Mouse (Mus musculus) heart, adult 2 months (tissue): Measurements from ENCODE around the gene Dyrk2. TPM values are rescaled to one million over a fixed set of nuclear protein-coding genes. Genes with fewer than 3 reads are reported as not detected.

Experiments used
- DNase-seq, 2 experiments: peaks; one replicate each; pipeline ENCODE4 v3.0.0; 2021
- H3K27ac ChIP-seq: fragments of 200-600 bp; 2 replicates; pipeline ENCODE4 v1.8.1; 2022
- H3K27me3 ChIP-seq: fragments of 200-500 bp; 2 replicates; pipeline ENCODE4 v1.6.1; 2012; ENCODE audit warnings: mild to moderate bottlenecking, low read length, inconsistent platforms, mixed read lengths; ENCODE audit not compliant: control insufficient read depth, insufficient read depth
- H3K36me3 ChIP-seq: fragments of 200-500 bp; 2 replicates; pipeline ENCODE4 v1.6.1; 2012; ENCODE audit warnings: low read length, inconsistent platforms; ENCODE audit not compliant: control insufficient read depth, insufficient read depth
- H3K4me1 ChIP-seq: fragments of 200-500 bp; 2 replicates; pipeline ENCODE4 v1.6.1; 2011; ENCODE audit warnings: low read length; ENCODE audit not compliant: control insufficient read depth, insufficient read depth
- H3K4me3 ChIP-seq: fragments of 200-600 bp; 2 replicates; pipeline ENCODE4 v1.8.1; 2022
- H3K79me2 ChIP-seq: fragments of 200-500 bp; replicated peaks from 2 replicates; pipeline ENCODE4 v1.6.1; 2012; ENCODE audit warnings: mild to moderate bottlenecking, inconsistent platforms, low read length, moderate library complexity, mixed read lengths; ENCODE audit not compliant: control insufficient read depth, insufficient read depth
- H3K9ac ChIP-seq: fragments of 200-500 bp; 2 replicates; pipeline ENCODE4 v1.6.1; 2012; ENCODE audit warnings: low read depth, mild to moderate bottlenecking, control low read depth, inconsistent platforms, low read length, mixed read lengths
- CTCF ChIP-seq: fragments of 200-600 bp; IDR thresholded peaks from 2 replicates; pipeline ENCODE4 v1.8.1; 2022; ENCODE audit warnings: antibody characterized with exemption, mild to moderate bottlenecking, moderate library complexity
- EP300 ChIP-seq: fragments of 200-500 bp; IDR thresholded peaks from 2 replicates; pipeline ENCODE4 v1.6.1; 2011; ENCODE audit warnings: low read depth, low read length, control low read depth; ENCODE audit not compliant: insufficient read depth
- POLR2A ChIP-seq: fragments of 200-500 bp; IDR thresholded peaks from 2 replicates; pipeline ENCODE4 v1.6.1; 2011; ENCODE audit warnings: mild to moderate bottlenecking, low read depth, low read length, control low read depth; ENCODE audit not compliant: insufficient read depth
- WGBS: fragments of 180-500 bp; shearing (Covaris S2); methylation state at CpG from one replicate; pipeline ENCODE4 v1.1.7; 2018; 5-methylcytosine and 5-hydroxymethylcytosine counted together
- intact Hi-C: fragments of 180-260 bp; cut with DNase I; formaldehyde crosslinking; loops from one replicate; pipeline ENCODE4 v1.15.1; 2025
- polyA plus RNA-seq: library from polyadenylated mRNA; depleted of rRNA; stranded (reverse); fragments of >200 nt; gene quantifications from 2 replicates; pipeline ENCODE4 v1.2.3, GENCODE M21; 2012
- total RNA-seq, 2 experiments: library from RNA; stranded (reverse); gene quantifications; 2 replicates each; pipeline ENCODE4 v1.2.3; 2021

The Dyrk2 gene
- total and polyA plus RNA-seq, 3 experiments = 12.1 to 42.1 (median 32.4) TPM

DNA sequence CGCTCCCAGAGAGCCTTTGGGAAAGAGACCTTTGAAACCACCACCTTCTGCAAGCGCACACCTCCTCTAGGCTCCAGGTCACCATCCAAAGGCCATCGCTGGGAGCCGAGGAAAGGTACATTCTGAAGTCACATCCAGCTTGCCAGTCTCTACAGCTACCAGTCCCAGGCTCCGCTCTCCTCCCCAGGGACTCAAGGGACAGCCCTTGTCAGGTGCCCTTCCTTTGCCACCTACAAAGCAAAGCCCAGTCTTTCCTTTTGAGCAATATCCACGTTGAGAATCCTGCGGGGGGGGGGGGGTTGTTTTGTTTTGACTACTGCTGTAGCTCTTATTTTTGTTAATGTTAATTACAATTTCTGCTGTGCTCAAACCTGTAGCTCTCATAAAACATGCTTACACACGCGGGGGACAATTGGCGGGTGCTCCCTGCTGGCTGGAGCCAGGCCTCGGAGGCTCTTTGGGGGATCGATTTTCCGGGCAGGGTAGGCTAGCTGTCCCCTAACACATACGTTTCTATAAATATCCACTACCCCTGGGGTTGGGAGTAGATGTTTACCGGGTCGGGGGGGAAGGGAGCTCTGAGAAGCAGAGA lies 2.6 kb downstream of the Dyrk2 start:
- peak overlapping the region; percentile 100 for H3K9ac ChIP-seq
- intact Hi-C loops = loop anchor here (5.0 kb wide), 4 partner anchors 65 to 375 kb away; partner anchors contain the start of gene Cand1
- WGBS = 14% methylated on average over 16 of the region's 16 CpGs
- no peak for TF ChIP-seq EP300
- no peak for TF ChIP-seq CTCF
- no peak for TF ChIP-seq POLR2A
- peak overlapping the region; percentile 96 for H3K27ac ChIP-seq
- H3K4me3 ChIP-seq = peak overlapping the region; percentile 94
- peaks cover 4% of the 10 kb centered on the region for H3K4me1 ChIP-seq
- H3K36me3 ChIP-seq = peaks cover 2% of the 10 kb centered on the region
- H3K27me3 ChIP-seq = no peaks in the 10 kb centered on the region
- DNase-seq = peak in 1 of 2 experiments; percentile 35
- peaks cover 4% of the 10 kb centered on the region; the same call in 1 of the 2 replicates for H3K79me2 ChIP-seq

DNA sequence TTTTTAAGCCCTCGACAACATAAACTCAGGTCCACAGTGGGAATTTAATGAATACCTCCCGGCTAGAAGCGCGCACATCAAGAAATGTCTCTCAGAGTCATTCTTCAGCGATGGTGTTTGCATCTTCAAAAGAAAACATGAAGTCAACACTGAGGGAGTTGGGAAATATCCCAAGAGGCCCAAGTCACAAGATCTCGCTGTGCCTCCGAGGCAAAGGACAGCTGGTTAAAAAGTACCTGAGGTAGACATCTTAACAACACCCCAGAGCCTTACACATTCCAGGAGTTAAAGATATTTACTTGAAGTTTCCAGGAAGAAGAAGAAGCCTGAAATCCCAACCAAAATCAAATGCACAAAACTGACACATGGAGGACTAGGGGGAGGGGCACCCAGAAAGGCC lies 5.0 kb downstream of the Dyrk2 start:
- Histone ChIP-seq H3K4me1 (peaks cover 6% of the 10 kb centered on the region), H3K4me3 (no peak overlapping the region), H3K36me3 (peaks cover 7% of the 10 kb centered on the region), H3K27me3 (no peaks in the 10 kb centered on the region), H3K79me2 (peaks cover 5% of the 10 kb centered on the region; the same call in 1 of the 2 replicates), H3K9ac (no peak overlapping the region), H3K27ac (no peak overlapping the region)
- intact Hi-C loops = loop anchor here (2.0 to 5.0 kb wide), 5 partner anchors 63 to 377 kb away; partner anchors contain the start of gene Cand1
- DNase-seq = no peak
- no peak for TF ChIP-seq POLR2A
- no peak for TF ChIP-seq EP300
- no peak for TF ChIP-seq CTCF
- 86% methylated on average over 7 of the region's 7 CpGs for WGBS

DNA sequence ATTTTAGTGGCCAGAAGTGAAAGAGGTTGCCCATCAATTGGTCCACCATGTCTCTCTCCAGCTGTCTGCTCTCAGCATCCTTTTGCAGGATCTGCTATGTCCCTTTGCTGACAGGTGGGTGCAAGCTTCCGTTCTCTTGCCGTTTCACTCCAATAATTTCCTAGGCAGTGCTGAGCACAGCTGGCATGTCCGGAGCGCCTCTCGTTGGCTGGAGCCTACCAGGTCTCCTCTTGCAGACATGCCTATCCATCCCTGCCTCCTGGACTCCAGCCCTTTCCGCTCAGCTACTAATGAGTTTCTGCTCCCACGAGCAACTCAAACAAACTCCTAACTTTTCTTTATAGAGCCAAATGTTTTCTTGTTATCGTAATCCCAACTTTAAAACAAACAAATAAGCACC lies 6.4 kb downstream of the Dyrk2 start:
- WGBS = 80% methylated on average over 8 of the region's 8 CpGs
- H3K4me3 ChIP-seq = no peak overlapping the region
- H3K4me1 ChIP-seq = peaks cover 7% of the 10 kb centered on the region
- peaks cover 12% of the 10 kb centered on the region for H3K36me3 ChIP-seq
- H3K79me2 ChIP-seq = peaks cover 3% of the 10 kb centered on the region; the same call in 1 of the 2 replicates
- no peak overlapping the region for H3K9ac ChIP-seq
- no peaks in the 10 kb centered on the region for H3K27me3 ChIP-seq
- TF ChIP-seq EP300 (no peak), POLR2A (no peak), CTCF (no peak)
- no peak for DNase-seq
- intact Hi-C loops = loop anchor here (2.0 kb wide), 1 partner anchor 271 kb away; no protein-coding TSS in a partner anchor
- H3K27ac ChIP-seq = no peak overlapping the region

DNA sequence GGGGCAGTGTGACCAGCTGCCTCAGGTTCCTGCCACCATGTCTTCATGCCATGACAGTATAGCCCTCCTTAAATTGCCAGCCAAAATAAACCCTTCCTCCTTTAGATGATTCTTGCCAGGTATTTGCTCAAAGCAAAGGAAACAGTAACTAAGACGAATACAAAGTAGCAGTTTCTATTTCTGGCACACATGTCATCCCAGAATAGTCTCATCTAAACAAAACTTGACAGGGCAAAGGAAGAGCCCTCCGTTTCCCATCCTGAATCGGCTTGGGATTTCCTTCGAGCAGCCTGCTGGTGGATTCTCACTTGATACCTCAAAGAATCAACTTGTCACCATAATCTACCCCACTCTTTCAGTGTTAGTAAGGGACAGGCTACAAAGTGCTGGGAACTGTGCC lies 7.8 kb downstream of the Dyrk2 start:
- TF ChIP-seq EP300 (no peak), POLR2A (no peak), CTCF (no peak; the same call in 1 of the 2 replicates)
- Histone ChIP-seq H3K27ac (peak overlapping the region; percentile 72), H3K9ac (no peak overlapping the region), H3K4me3 (no peak overlapping the region), H3K36me3 (peaks cover 15% of the 10 kb centered on the region), H3K4me1 (peaks cover 7% of the 10 kb centered on the region), H3K27me3 (no peaks in the 10 kb centered on the region), H3K79me2 (0 out of 2 replicates have a peak, but pooled peaks cover 3% of the 10 kb centered on the region)
- 19% methylated on average over 4 of the region's 4 CpGs for WGBS
- intact Hi-C loops = no loop called here
- DNase-seq = no peak

DNA sequence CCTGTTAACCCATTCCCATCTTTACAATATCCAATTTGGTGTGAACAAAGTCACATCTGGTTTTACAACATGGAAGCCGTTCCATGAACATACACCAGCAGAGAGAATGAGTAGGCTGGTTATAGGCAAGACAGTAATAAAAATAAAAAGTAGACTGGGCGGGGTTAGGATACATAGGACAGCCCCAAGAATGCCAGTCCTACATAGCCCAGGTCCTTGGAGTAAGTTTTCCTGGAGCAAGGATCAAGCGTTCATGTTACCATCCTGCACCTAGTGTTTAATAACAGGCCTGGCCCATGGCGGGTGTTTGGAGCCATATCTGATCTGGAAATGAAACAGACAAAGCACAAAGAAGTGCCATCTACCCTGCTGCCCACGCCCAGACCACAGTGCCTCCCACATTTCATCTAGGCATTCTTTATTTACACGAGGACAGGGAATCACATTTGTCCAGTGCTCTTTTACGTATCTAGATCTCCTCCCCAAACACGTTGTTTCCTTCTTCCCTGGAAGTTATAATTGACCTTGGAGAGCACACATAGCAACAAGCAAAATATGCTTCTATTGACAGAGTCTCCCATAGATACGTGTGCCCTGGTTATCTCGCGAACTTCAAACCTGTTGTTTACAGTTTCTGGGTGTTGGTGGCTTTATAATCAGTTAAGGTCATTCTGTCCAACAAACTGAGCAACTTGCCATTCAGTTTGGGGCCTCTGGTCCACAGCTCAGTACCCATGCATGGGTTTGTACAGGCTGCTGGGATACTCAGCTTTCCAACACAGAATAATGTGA lies 8.6 kb downstream of the Dyrk2 start:
- Histone ChIP-seq H3K9ac (no peak overlapping the region), H3K4me3 (no peak overlapping the region), H3K4me1 (peaks cover 7% of the 10 kb centered on the region), H3K27me3 (no peaks in the 10 kb centered on the region), H3K27ac (peak overlapping the region; percentile 72), H3K36me3 (peaks cover 15% of the 10 kb centered on the region), H3K79me2 (0 out of 2 replicates have a peak, but pooled peaks cover 1% of the 10 kb centered on the region)
- intact Hi-C loops = no loop called here
- no peak for TF ChIP-seq POLR2A
- no peak for DNase-seq
- WGBS = 59% methylated on average over 11 of the region's 11 CpGs

DNA sequence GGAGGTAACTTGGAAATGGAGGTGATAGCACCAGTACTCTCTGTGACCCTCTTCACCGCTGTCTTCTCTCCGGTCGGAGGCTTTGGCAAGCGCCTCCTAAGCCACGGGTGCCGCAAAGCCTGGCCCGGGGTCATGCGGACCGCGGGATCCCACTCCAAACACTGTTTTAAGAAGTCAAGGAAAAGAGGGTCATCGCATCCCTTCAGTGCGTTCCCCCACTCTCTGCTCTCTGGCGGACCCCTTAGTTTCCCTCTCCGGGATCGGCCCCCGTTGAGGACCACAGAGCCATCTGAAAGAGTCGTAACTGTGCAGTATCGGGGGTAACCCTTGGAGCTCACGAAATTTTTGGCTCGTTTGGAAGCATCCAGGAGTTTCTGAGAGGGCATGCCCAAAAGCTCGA lies 10.4 kb downstream of the Dyrk2 start:
- 0 out of 2 replicates have a peak, but pooled peaks cover 1% of the 10 kb centered on the region for H3K79me2 ChIP-seq
- H3K27ac ChIP-seq = no peak overlapping the region
- intact Hi-C loops = no loop called here
- H3K4me3 ChIP-seq = no peak overlapping the region
- no peaks in the 10 kb centered on the region for H3K27me3 ChIP-seq
- DNase-seq = no peak
- no peak for TF ChIP-seq CTCF
- no peak overlapping the region for H3K9ac ChIP-seq
- WGBS = 89% methylated on average over 21 of the region's 21 CpGs
- peaks cover 15% of the 10 kb centered on the region for H3K36me3 ChIP-seq
- H3K4me1 ChIP-seq = peaks cover 7% of the 10 kb centered on the region
